Mouse (Mus musculus) heart, adult 18-20 months (tissue): ENCODE results near the gene Gstm5. TPM values are rescaled to one million over a fixed set of nuclear protein-coding genes. Genes with fewer than 3 reads are reported as not detected.

Experiments used
- DNase-seq, 2 experiments: peaks; one replicate each; pipeline ENCODE4 v3.0.0; 2021 to 2022; ENCODE audit warnings: mixed read lengths in 1 of 2
- total RNA-seq, 2 experiments: library from RNA; stranded (reverse); gene quantifications; 2 replicates each; pipeline ENCODE4 v1.2.3; 2021

The Gstm5 gene
- total RNA-seq, 2 experiments from 2014 or later = 51.3 to 56.7 TPM

- DNase-seq = peak in 1 of 2 experiments; percentile 36
Observed at GRCm38 (mm10) chr3:107932128-107932527, 36.5 kb downstream of the Gstm5 start.

DNA sequence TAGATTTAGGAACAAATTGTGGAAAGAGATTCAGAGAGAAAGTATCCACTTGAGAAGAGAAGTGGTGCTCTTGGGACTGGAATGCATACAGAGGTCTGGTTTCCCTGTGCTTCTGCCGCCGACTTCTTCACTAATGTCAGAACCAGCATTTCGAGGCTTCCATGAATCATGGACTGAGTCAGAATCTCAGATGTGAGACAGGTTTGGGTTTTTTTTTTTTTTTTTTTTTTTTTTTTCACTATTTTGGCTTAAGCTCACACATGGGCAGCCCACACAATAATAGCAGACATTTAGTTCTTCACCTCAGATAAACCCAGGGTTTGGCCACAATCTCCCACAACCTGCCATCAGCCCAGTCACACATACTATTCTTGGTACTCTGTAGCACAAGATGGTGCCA is 39.6 kb downstream of the Gstm5 start:
- DNase-seq = no peak

- DNase-seq = no peak
Observed at GRCm38 (mm10) chr3:107935888-107936287, 40.3 kb downstream of the Gstm5 start.

- peak; percentile 88 to 89 for DNase-seq
Observed at GRCm38 (mm10) chr3:107939403-107939802, 43.8 kb downstream of the Gstm5 start.

GRCm38 (mm10) chr3:107939830-107940229 is 44.2 kb downstream of the Gstm5 start:
- DNase-seq = no peak

DNA sequence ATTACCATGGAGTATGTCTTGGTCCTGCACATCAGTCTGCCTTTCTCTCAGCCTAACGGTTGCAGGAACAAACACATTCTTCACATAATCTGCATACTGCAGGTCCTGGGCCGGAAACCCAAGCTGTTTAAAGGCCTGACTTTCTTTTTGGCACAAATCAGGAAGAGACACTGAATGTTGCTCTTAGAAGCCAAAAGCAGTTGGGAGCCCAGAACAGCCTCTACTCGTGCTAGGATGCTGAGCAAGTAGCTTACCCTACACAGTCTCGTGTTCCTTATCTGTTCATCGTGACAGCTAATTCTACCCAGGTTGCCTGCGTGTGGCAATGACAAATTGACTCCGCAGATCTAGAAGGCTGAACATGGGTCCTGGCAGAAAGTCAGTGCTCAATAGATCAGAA is 44.9 kb downstream of the Gstm5 start:
- DNase-seq = no peak

DNA sequence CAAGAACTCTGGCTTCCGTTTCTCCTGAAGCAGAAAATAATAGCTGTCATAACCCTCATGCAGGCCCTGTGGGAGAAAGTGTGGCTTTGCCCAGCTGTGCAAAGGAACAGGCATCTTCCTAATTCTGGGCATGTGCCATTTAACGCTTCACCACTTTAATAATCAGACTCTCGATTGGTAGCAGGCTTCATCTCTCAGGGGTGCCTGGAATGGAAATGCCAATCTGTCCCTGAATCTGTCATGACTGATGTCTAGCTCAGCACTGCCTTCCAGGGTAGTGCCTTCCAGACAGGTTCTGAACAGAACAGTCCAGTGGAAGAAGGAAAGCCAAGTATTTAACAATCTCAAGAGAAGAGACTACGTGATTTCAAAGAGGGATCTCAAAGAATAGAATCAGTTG is 45.6 kb downstream of the Gstm5 start:
- no peak for DNase-seq

DNA sequence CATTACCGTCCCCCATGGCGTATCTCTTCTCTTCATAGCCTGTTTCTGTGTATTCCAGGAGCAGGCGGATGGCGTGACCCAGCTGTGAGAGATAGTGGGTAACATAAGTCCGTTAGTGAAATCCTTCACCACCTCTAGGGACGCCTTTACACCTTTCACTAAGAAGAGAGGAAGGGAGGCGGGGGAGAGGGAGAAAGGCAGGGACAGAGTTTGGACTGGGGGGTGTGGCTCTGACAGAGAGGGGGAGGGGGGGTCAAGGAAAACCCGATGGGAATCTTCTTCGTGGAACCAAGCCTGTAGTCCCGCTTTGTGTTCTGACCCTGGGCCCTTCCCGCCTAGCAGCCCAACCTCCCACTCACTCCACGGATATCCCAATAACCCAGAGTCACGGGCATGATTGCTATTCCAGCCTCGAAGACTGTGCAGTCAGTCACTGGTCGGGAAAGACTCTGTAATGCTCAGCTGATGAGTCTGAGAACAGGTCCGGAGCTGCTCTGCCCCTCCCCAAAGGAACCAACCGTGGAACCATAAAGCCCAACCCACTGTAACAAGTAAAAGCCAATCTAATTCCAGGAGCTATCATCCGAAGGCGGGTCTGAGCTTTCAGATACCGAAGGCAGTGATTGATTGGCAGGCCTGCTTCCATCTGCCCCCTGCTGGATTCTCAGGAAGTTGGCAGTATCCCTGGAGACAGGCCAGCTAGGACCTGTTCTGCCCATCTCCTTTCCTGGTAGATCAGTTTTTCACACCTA is 47.8 kb downstream of the Gstm5 start, which contains the start of gene Gstm6:
Gene Gstm6 (minus strand): TSS at position 511 of the 752 bp plus-strand sequence.
- DNase-seq = no peak

- no peak for DNase-seq
Observed at GRCm38 (mm10) chr3:107945729-107946128, 50.1 kb downstream of the Gstm5 start.

Other genes starting within 250 kb of the Gstm5 start
- gene Ahcyl1, start 199.3 kb upstream of the Gstm5 start, total RNA-seq = 10 to 100 TPM; 73.1 to 90.9 TPM
- gene Csf1, start 135.4 kb upstream of the Gstm5 start, total RNA-seq = 10 to 100 TPM; 25.5 to 25.8 TPM
- gene Eps8l3, start 18.6 kb upstream of the Gstm5 start, total RNA-seq = not detected
- gene Gstm7, start 36.0 kb downstream of the Gstm5 start, total RNA-seq = 10 to 100 TPM; 69.7 to 92.0 TPM
- 1 to 10 TPM; 4.3 to 4.9 TPM for gene Gstm6, start 47.9 kb downstream of the Gstm5 start, total RNA-seq
- gene Gstm3, start 73.5 kb downstream of the Gstm5 start, total RNA-seq = not detected
- 100 to 1,000 TPM; 204 to 244 TPM for gene Gstm2, start 90.6 kb downstream of the Gstm5 start, total RNA-seq
- 100 to 1,000 TPM; 296 to 418 TPM for gene Gstm1, start 122.2 kb downstream of the Gstm5 start, total RNA-seq
- gene Gstm4, start 149.1 kb downstream of the Gstm5 start, total RNA-seq = 10 to 100 TPM; 12.8 to 15.6 TPM
- 1 to 10 TPM; 4.6 to 5.8 TPM for gene Ampd2, start 190.8 kb downstream of the Gstm5 start, total RNA-seq
- gene Gnat2, start 197.0 kb downstream of the Gstm5 start, total RNA-seq = under 1 TPM in 1 of 2 experiments, not detected in 1; 0.18 TPM